Mouse (Mus musculus) heart, embryonic 13.5 days (tissue): ENCODE measurements around the gene Abcc9. TPM values are rescaled to one million over a fixed set of nuclear protein-coding genes. Genes with fewer than 3 reads are reported as not detected.
"Not testable (repeated sequence)": the region's sequence is repeated elsewhere in the genome, so short reads cannot be mapped to it uniquely, and the experiment has no call there.

Experiments used
- ATAC-seq: fragments of 200-750 bp; cut with Nextera tagmentation; 2 replicates; pipeline ENCODE4 v1.8.0; 2017; ENCODE audit warnings: moderate TSS enrichment; ENCODE audit not compliant: insufficient number of reproducible peaks, low FRiP score, low TSS enrichment; ENCODE audit errors: extremely low read depth
- H3K27ac ChIP-seq: fragments of 300-500 bp; sonication (generic); replicated peaks from 2 replicates; pipeline ENCODE4 v1.5.1; 2015; ENCODE audit warnings: moderate library complexity, mild to moderate bottlenecking, inconsistent platforms
- H3K27me3 ChIP-seq: fragments of 300-500 bp; sonication (generic); replicated peaks from 2 replicates; pipeline ENCODE4 v1.6.1; 2015; ENCODE audit warnings: mild to moderate bottlenecking, inconsistent platforms
- H3K36me3 ChIP-seq: fragments of 300-500 bp; sonication (generic); 2 replicates; pipeline ENCODE4 v1.6.1; 2015; ENCODE audit warnings: mild to moderate bottlenecking, inconsistent platforms
- H3K4me1 ChIP-seq: fragments of 300-500 bp; sonication (generic); 2 replicates; pipeline ENCODE4 v1.6.1; 2015; ENCODE audit warnings: inconsistent platforms
- H3K4me2 ChIP-seq: fragments of 300-500 bp; sonication (generic); 2 replicates; pipeline ENCODE4 v1.6.1; 2015; ENCODE audit warnings: inconsistent platforms, mild to moderate bottlenecking, moderate library complexity
- H3K4me3 ChIP-seq: fragments of 300-500 bp; sonication (generic); 2 replicates; pipeline ENCODE4 v1.5.1; 2015; ENCODE audit warnings: moderate library complexity, mild to moderate bottlenecking, inconsistent platforms
- H3K9ac ChIP-seq: fragments of 300-500 bp; sonication (generic); 2 replicates; pipeline ENCODE4 v1.6.1; 2015; ENCODE audit warnings: inconsistent platforms, mild to moderate bottlenecking, moderate library complexity
- H3K9me3 ChIP-seq: fragments of 300-500 bp; sonication (generic); 2 replicates; pipeline ENCODE4 v1.6.1; 2016; ENCODE audit warnings: inconsistent platforms
- WGBS: fragments of 180-500 bp; shearing (Covaris S2); methylation state at CpG from one replicate; pipeline ENCODE4 v1.1.7; 2015; ENCODE audit warnings: mixed read lengths; 5-methylcytosine and 5-hydroxymethylcytosine counted together
- polyA plus RNA-seq: library from polyadenylated mRNA; unstranded; fragments of >200 nt; fragmentation: Nextera tagmentation; extraction: Ambion mirVana; gene quantifications from 2 replicates; pipeline ENCODE4 v1.2.1, GENCODE M21; 2015

The Abcc9 gene
- polyA plus RNA-seq, 1 experiment from 2014 or later = 12.8 TPM

DNA sequence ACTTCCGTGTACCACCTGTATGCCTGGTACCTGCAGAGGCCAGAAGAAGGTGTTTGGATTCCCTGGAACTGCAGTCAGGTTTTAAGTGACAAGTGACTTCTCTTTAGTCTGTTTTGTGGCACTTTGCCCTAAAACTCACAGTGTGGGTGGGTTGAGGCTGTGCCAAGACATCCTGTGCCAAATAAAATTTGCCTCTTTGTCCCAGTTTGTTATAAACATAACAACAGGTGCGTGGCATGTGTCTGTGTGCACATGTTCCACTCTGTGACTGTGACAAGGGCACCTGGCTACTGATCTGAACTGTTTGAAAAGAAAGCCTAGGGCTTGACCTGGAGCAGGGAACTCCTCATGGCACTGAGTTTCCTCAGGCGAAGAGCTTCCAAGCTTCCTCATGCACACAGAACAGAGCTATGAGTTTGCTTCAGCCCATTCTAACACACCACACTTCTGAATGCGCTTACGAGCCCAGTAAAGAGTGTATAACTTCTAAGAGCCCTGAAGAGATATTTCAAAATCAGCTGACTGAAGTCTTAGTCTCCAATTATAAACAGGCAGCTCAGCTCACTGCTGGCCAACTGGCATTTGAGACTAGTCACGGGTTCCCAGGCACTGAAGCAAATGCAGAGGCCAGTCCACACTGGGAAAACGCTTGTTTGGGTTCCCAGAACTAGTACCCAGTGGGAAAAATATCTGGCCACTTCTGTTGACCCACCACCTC lies 34.3 kb downstream of the Abcc9 start:
- Histone ChIP-seq H3K4me3 (no peak overlapping the region), H3K36me3 (peaks cover 60% of the 10 kb centered on the region), H3K9ac (no peak overlapping the region), H3K27me3 (no peaks in the 10 kb centered on the region), H3K9me3 (no peaks in the 10 kb centered on the region), H3K4me1 (peaks cover 19% of the 10 kb centered on the region), H3K4me2 (no peak overlapping the region), H3K27ac (peak overlapping the region; percentile 70)
- ATAC-seq = no peak
- 66% methylated on average over 7 of the region's 7 CpGs for WGBS

DNA sequence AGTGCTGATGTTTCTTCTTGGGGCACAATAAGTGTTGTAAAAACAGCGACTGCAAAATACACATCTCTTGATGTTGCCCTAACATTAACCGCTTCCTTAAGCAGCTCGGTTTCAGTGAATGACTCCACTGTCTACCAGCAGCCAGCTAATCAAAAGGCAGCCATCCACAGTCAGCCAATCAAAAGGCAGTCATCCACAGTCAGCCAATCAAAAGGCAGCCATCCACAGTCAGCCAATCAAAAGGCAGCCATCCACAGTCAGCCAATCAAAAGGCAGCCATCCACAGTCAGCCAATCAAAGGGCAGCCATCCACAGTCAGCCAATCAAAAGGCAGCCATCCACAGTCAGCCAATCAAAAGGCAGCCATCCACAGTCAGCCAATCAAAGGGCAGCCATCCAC lies 40.1 kb downstream of the Abcc9 start:
- H3K27ac ChIP-seq, H3K4me1 ChIP-seq, H3K27me3 ChIP-seq, ATAC-seq, H3K4me3 ChIP-seq, H3K4me2 ChIP-seq, H3K9me3 ChIP-seq, H3K9ac ChIP-seq: not testable (repeated sequence)
- WGBS = 90% methylated on average over 3 of the region's 3 CpGs
- H3K36me3 ChIP-seq = peaks cover 62% of the 10 kb centered on the region

GRCm38 (mm10) chr6:142659038-142659437 lies 43.1 kb downstream of the Abcc9 start:
- 61% methylated on average over 5 of the region's 5 CpGs for WGBS
- Histone ChIP-seq H3K4me1 (no peaks in the 10 kb centered on the region), H3K4me2 (no peak overlapping the region), H3K4me3 (no peak overlapping the region), H3K27ac (no peak overlapping the region), H3K9me3 (no peaks in the 10 kb centered on the region), H3K9ac (no peak overlapping the region), H3K36me3 (peaks cover 51% of the 10 kb centered on the region), H3K27me3 (no peaks in the 10 kb centered on the region)
- no peak for ATAC-seq

DNA sequence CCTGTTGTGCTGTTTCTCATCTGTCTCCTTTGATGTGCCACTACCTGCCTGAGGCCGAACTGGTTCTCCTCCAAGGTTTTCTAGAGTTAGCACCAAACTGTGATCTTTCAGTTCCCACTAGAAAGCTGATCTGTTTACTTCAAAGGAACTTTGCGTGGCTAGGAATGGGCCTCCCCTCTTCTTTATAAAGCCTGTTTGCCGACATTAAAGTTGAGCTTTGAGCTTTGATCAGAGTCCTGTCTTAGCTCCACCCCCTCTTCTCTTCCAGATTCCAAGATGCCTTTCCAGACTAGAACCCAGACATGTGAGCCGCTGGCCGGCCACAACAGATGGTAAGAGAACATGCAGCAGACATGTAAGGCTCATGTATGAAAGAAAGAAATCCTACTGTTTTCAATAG lies 47.6 kb downstream of the Abcc9 start:
- H3K36me3 ChIP-seq = peaks cover 49% of the 10 kb centered on the region
- WGBS = 64% methylated on average over 5 of the region's 5 CpGs
- H3K4me3 ChIP-seq = no peak overlapping the region
- H3K4me1 ChIP-seq = no peaks in the 10 kb centered on the region
- H3K9me3 ChIP-seq = no peaks in the 10 kb centered on the region
- no peak overlapping the region for H3K9ac ChIP-seq
- H3K27me3 ChIP-seq = no peaks in the 10 kb centered on the region
- H3K27ac ChIP-seq = no peak overlapping the region
- no peak for ATAC-seq
- H3K4me2 ChIP-seq = no peak overlapping the region

DNA sequence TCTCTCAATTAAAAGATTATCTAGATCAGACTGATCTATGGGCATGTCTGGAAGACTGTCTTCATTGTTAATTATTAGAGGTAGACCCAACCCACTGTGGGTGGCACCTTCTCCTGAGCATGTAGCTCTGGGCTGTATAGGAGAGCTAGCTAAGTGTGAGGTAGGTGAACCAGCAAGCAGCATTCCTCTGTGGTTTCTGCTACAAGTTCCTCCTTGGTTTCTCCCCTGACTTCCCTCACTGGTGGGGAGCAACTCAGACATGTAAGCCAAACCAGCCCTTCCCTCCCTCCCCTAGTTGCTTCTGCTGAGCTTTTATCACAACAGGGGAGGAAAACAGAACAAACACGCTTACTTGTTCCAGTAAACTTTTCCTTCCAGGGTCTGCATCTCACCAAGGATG lies 49.9 kb downstream of the Abcc9 start:
- H3K4me2 ChIP-seq = no peak overlapping the region
- ATAC-seq = no peak
- H3K36me3 ChIP-seq = peaks cover 43% of the 10 kb centered on the region
- H3K4me3 ChIP-seq = no peak overlapping the region
- no peak overlapping the region for H3K27ac ChIP-seq
- H3K9me3 ChIP-seq = no peaks in the 10 kb centered on the region
- H3K9ac ChIP-seq = no peak overlapping the region
- peaks cover 2% of the 10 kb centered on the region; the same call in 1 of the 2 replicates for H3K4me1 ChIP-seq
- 60% methylated on average over 1 of the region's 1 CpGs for WGBS
- no peaks in the 10 kb centered on the region for H3K27me3 ChIP-seq

- Histone ChIP-seq H3K4me3 (no peak overlapping the region), H3K4me1 (peaks cover 2% of the 10 kb centered on the region; the same call in 1 of the 2 replicates), H3K27me3 (no peaks in the 10 kb centered on the region), H3K9ac (no peak overlapping the region), H3K9me3 (no peaks in the 10 kb centered on the region), H3K36me3 (peaks cover 34% of the 10 kb centered on the region; the same call in 1 of the 2 replicates), H3K4me2 (no peak overlapping the region), H3K27ac (no peak overlapping the region)
- WGBS = 55% methylated on average over 3 of the region's 3 CpGs
- ATAC-seq = no peak
Observed at GRCm38 (mm10) chr6:142649331-142649730, 52.8 kb downstream of the Abcc9 start.

GRCm38 (mm10) chr6:142645474-142645873 lies 56.6 kb downstream of the Abcc9 start:
- WGBS = 72% methylated on average over 7 of the region's 7 CpGs
- Histone ChIP-seq H3K27me3 (no peaks in the 10 kb centered on the region), H3K9me3 (no peaks in the 10 kb centered on the region), H3K4me3 (no peak overlapping the region), H3K9ac (no peak overlapping the region), H3K36me3 (peaks cover 33% of the 10 kb centered on the region), H3K4me2 (no peak overlapping the region), H3K27ac (no peak overlapping the region), H3K4me1 (peaks cover 2% of the 10 kb centered on the region; the same call in 1 of the 2 replicates)
- ATAC-seq = no peak

DNA sequence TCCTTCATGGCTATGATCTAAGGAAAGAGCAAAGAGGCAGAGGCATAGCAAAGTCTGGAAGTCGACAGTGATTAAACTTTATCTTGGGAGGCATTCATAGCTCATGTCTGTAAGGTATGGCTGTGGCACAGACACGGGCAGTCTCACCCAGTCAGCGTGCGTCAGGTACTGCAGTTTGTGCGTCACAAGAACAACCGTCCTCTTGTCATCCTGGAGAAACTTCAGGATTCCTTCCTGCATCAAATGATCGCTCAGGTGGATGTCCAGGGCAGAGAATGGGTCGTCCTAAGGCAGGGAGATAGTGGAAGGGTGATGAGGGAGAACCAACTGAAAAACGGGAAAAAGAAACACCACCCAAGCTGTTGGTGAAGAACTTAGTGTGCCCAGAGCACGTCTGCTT lies 62.8 kb downstream of the Abcc9 start:
- H3K27ac ChIP-seq = no peak overlapping the region
- H3K36me3 ChIP-seq = peaks cover 35% of the 10 kb centered on the region
- no peak overlapping the region for H3K4me3 ChIP-seq
- no peaks in the 10 kb centered on the region for H3K9me3 ChIP-seq
- ATAC-seq = no peak
- H3K9ac ChIP-seq = no peak overlapping the region
- H3K4me1 ChIP-seq = peaks cover 7% of the 10 kb centered on the region
- no peak overlapping the region for H3K4me2 ChIP-seq
- no peaks in the 10 kb centered on the region for H3K27me3 ChIP-seq
- 73% methylated on average over 10 of the region's 10 CpGs for WGBS

- no peak for ATAC-seq
- WGBS = 40% methylated on average over 4 of the region's 4 CpGs
- H3K27ac ChIP-seq = no peak overlapping the region
Observed at GRCm38 (mm10) chr6:142635654-142636053, 66.5 kb downstream of the Abcc9 start.

GRCm38 (mm10) chr6:142635185-142635583 lies 66.9 kb downstream of the Abcc9 start:
- Histone ChIP-seq H3K4me2 (no peak overlapping the region), H3K4me3 (no peak overlapping the region), H3K9ac (no peak overlapping the region), H3K36me3 (peaks cover 46% of the 10 kb centered on the region), H3K27me3 (no peaks in the 10 kb centered on the region), H3K27ac (no peak overlapping the region), H3K9me3 (no peaks in the 10 kb centered on the region), H3K4me1 (peaks cover 7% of the 10 kb centered on the region)
- no peak for ATAC-seq

More at GRCm38 (mm10) chr6:142635654-142636053, 66.5 kb downstream of the Abcc9 start:
- Histone ChIP-seq H3K9ac (no peak overlapping the region), H3K36me3 (peaks cover 46% of the 10 kb centered on the region), H3K4me1 (peaks cover 7% of the 10 kb centered on the region), H3K4me2 (no peak overlapping the region), H3K9me3 (no peaks in the 10 kb centered on the region), H3K4me3 (no peak overlapping the region), H3K27me3 (no peaks in the 10 kb centered on the region)

GRCm38 (mm10) chr6:142634530-142635184 lies 67.5 kb downstream of the Abcc9 start:
- no peak overlapping the region for H3K4me3 ChIP-seq

GRCm38 (mm10) chr6:142623351-142623750 lies 78.8 kb downstream of the Abcc9 start:
- Histone ChIP-seq H3K9ac (no peak overlapping the region), H3K9me3 (no peaks in the 10 kb centered on the region), H3K4me1 (no peaks in the 10 kb centered on the region), H3K4me2 (no peak overlapping the region), H3K36me3 (peaks cover 71% of the 10 kb centered on the region), H3K4me3 (no peak overlapping the region), H3K27me3 (no peaks in the 10 kb centered on the region), H3K27ac (no peak overlapping the region)
- 72% methylated on average over 6 of the region's 6 CpGs for WGBS
- ATAC-seq = no peak

More at GRCm38 (mm10) chr6:142634530-142635184, 67.5 kb downstream of the Abcc9 start:
- Histone ChIP-seq H3K27ac (no peak overlapping the region), H3K9ac (no peak overlapping the region), H3K27me3 (no peaks in the 10 kb centered on the region), H3K9me3 (no peaks in the 10 kb centered on the region), H3K4me1 (peaks cover 7% of the 10 kb centered on the region), H3K36me3 (peaks cover 51% of the 10 kb centered on the region), H3K4me2 (no peak overlapping the region)
- 71% methylated on average over 10 of the region's 10 CpGs for WGBS
- no peak for ATAC-seq
